Mouse (Mus musculus): Measurements from ENCODE around the gene Fam25c.
"Not testable (repeated sequence)": the region's sequence is repeated elsewhere in the genome, so short reads cannot be mapped to it uniquely, and the experiment has no call there.

Fam25c gene

GRCm38 (mm10) chr14:34326606-34327005 lies 28.6 kb downstream of the Fam25c start:
- no peak for DNase-seq

GRCm38 (mm10) chr14:34323576-34324085 lies 31.6 kb downstream of the Fam25c start:
- DNase-seq, result no peak

GRCm38 (mm10) chr14:34318113-34318512 lies 37.1 kb downstream of the Fam25c start:
- no peak for DNase-seq

- no peak for DNase-seq
Observed at GRCm38 (mm10) chr14:34317431-34317830, 37.8 kb downstream of the Fam25c start.

- no peak for DNase-seq
Observed at GRCm38 (mm10) chr14:34316346-34316745, 38.9 kb downstream of the Fam25c start.

GRCm38 (mm10) chr14:34314796-34315195 lies 40.4 kb downstream of the Fam25c start:
- DNase-seq, result no peak

- DNase-seq, result not testable (repeated sequence)
Observed at GRCm38 (mm10) chr14:34314383-34314782, 40.9 kb downstream of the Fam25c start.

- no peak for DNase-seq
Observed at GRCm38 (mm10) chr14:34313612-34314011, 41.6 kb downstream of the Fam25c start.

GRCm38 (mm10) chr14:34312339-34313048 lies 42.7 kb downstream of the Fam25c start:
- no peak for DNase-seq

- peak in 1 of 2 experiments; percentile 38 for DNase-seq
Observed at GRCm38 (mm10) chr14:34311691-34312090, 43.5 kb downstream of the Fam25c start.

GRCm38 (mm10) chr14:34311021-34311631 lies 44.1 kb downstream of the Fam25c start:
- DNase-seq, result peak; percentile 64 to 70

- peak; percentile 98 to 99 for DNase-seq
Observed at GRCm38 (mm10) chr14:34310234-34310965, 44.8 kb downstream of the Fam25c start, which contains the start of the genes Shld2 and Glud1. TSS of gene Shld2 (minus strand) at chr14:34310493. TSS of gene Glud1 (plus strand) at chr14:34310727.

- DNase-seq, result no peak
Observed at GRCm38 (mm10) chr14:34309907-34310233, 45.4 kb downstream of the Fam25c start.

GRCm38 (mm10) chr14:34309266-34309665 lies 46.0 kb downstream of the Fam25c start:
- no peak for DNase-seq

GRCm38 (mm10) chr14:34303265-34303680 lies 52.0 kb downstream of the Fam25c start:
- no peak for DNase-seq

- no peak for DNase-seq
Observed at GRCm38 (mm10) chr14:34302681-34303242, 52.5 kb downstream of the Fam25c start.
